Mouse (Mus musculus) adrenal gland (tissue): ENCODE data around the gene Baiap3.

Source experiments
- intact Hi-C: fragments of 180-260 bp; cut with DNase I; formaldehyde crosslinking; loops from one replicate; pipeline ENCODE4 v1.15.1; 2025
- long read RNA-seq, 2 experiments: library from polyadenylated mRNA; unstranded; transcript quantifications; one replicate each; pipeline ENCODE4 v2.0.0; 2020; ENCODE audit warnings: borderline replicate concordance in 1 of 2; ENCODE audit not compliant: insufficient replicate concordance in 1 of 2

Gene Baiap3
- long read RNA-seq, experiment 1, partial matches to known transcripts, result 1 of 5 reads
- long read RNA-seq, experiment 1, other reads (novel, unspliced or antisense), result 2 of 5 reads
- long read RNA-seq, experiment 2, full-length matches to known transcripts, result 2 of 10 reads
- long read RNA-seq, experiment 2, partial matches to known transcripts, result 5 of 10 reads
- long read RNA-seq, experiment 2, other reads (novel, unspliced or antisense), result 3 of 10 reads

DNA sequence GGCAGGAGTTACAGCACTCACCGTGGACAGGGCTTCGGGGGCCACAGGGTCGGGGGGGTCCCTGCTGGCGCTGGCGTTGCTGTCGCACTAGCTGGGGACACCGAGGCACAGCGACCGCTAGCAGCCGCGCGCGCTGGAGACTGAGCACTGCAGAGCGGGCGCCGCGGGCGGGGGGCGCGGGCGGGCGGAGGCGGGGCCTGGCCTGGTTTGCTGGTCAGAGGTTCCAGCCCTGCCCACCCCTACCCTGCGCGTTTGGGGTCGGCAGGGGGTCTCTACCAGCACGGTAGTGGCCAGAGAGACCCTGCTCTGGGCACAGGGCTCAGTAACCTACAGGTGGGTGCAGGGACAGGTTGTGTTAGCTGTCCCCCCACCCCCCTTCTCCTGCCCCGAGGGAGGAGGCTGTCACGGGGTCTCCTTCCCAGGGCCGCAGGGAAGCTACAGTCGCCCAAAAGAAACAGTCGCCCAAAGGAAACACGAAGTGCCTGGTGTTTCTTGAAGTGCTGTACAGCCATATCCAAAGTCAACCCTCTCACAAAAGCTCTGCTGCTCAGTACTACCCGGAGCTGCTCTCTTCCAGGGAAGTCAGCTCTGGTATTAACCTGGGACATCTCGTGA is at the start of gene Baiap3:
TSS of gene Baiap3 (minus strand) at position 225 of the 615 bp plus-strand sequence.
- intact Hi-C loops, result no loop called here

DNA sequence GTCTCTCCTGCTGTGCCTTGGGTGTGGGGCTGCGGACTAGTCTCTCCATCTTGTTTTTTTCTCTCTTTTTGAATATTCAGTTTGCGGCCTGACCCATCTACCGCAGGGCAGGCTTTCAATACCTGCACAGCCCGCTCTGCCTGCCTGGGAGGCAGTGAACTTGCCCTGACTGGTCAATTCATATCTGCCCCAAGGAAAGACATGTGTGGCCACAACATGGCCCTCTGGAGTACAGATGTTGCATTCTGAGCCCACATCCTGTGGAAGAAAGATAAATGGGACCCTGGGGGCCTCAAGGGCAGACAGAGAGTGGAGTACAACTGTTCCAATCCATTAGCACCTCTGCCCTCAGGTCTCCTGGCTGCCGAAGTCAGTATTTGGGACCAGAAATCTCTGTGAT is 41.9 kb upstream of the Baiap3 start, which contains the start of gene Prss34:
TSS of gene Prss34 (plus strand) at position 301 of the 400 bp plus-strand sequence.
- intact Hi-C loops, result no loop called here

DNA sequence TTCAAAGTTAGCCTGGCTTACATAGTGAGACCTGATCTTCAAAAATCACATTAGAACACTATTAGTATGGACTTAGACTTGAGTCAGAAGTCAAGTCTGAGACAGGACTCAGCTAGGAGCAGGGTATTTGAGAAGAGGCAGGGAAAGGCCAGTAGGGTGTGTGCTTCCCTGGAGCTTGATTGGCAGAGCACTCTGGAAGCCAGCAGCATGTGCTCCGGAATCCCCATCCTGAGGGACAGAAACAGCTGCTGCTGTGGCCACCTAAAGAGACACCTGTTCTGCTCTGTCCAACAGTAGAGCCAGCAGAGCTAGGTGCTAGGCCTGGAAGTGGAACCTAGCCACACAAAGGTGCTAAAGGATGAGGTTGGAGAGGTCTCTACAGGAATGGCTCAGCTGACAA is 37.9 kb upstream of the Baiap3 start:
- intact Hi-C loops, result loop anchor here (5.0 kb wide), 2 partner anchors 68 to 178 kb away; no protein-coding TSS in a partner anchor

DNA sequence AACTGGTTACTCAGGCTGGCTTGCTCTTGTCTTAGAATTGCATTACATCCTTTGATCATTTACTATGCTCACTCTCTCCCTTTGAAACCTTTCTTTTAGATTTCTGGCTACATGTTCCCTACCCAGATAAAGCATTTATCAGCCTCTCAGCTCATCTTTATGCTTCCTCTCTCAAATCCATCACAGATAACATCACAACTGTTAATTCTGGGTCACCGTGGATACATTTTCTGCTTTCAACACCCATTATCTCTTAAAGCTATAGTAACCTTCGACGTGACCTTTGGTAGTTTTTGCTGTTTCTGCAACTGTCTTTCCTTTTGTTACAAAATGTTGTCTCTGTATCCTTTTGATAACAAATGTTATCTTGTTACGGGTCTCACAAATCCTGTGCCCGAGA is 37.3 kb upstream of the Baiap3 start:
- intact Hi-C loops, result loop anchor here (5.0 kb wide), 2 partner anchors 69 to 179 kb away; no protein-coding TSS in a partner anchor

DNA sequence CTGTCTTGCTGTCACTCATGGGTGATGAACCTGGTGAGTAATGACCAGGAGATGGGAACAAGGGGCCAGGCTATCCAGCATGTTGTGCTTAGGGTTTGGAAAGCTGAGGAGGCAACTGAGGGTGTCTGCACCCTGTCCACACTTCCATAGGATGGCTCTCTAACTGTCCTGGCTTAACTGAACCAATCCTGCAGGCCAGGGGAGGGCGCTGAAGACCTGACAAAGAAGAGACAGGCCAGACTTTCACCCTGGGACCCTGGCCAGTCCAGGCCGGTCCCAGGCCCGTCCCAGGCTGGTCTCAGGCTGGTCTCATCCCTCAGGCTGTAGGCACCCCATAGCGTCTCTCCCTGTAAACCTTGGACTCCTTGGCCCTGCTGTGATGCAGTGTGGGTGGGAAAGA is 34.2 kb upstream of the Baiap3 start:
- intact Hi-C loops, result loop anchor here (5.0 kb wide), 2 partner anchors 72 to 182 kb away; no protein-coding TSS in a partner anchor

DNA sequence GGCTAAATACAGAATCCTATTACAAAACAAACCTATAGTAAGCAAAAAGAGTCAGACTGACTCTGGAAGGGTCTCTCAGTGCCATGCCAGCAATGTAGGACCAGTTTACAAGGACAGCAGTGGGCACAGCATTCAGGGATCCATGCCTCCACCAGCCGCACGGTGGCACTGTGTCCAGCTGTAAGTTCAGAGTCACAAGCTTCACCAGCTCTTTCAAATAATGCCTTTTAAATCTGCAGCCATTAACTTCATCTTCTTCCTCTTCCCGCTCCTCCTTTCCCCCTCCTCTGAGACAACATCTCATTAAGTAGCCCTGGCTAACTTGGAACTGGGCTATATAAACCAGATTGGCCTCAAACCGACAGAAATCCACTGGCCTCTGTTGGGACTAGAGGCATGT is 32.7 kb upstream of the Baiap3 start:
- intact Hi-C loops, result no loop called here

DNA sequence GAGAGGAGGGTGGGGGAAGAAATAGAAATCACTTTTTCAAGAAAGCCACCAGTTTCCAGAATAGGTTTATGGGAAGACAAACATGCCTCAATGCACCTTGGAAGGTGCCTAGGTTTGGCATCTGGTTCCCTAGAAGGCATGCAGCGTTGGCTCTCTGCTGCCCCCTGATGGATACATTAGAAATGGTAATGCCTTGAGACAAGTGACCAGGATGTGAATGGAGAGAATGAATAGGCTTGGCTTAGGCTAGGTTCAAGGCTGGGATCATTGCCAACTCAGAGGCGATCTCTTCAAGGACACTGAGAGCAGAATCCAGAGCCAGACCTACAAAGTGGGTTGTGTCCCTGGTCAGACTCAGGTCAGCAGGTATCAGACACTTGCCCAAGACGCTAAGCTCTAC is 28.9 kb upstream of the Baiap3 start:
- intact Hi-C loops, result no loop called here

DNA sequence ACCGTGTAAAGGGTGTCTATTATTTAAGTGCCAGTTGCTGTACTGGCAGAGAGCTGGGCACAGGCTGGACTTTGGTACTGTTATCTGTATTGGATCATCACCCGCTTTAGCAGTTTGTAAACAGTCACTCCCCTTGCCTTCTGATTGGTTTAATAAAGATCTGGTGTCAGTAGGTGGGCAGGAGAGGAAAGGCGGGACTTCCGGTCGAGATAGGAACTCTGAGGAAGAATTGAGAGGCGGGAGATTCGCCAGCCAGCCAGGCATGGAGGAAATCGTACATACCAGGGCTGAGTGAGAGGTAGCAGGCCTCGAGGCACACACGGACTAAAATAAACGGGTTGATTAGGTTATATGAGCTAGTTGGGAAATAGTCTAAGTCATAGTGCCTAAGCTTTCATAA is 26.0 kb upstream of the Baiap3 start:
- intact Hi-C loops, result no loop called here

DNA sequence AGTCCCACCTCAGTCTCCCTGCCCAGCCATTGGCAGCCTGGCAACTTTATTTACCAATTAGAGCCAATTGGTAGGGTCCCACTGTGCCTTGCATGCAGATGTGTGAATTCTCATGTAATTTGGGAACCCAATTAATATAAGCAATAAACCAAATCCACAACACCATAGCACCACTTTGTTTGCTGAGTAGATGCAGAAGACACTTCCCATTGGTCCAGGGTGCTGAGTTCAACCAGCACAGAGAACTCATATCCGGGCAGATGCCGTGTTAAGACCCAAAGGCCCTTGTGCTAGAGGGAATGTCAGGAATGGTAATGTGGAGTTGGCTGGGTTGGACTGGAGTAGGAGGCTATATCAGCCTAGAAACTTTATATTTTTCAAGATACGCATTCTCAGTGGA is 19.7 kb upstream of the Baiap3 start:
- intact Hi-C loops, result no loop called here

DNA sequence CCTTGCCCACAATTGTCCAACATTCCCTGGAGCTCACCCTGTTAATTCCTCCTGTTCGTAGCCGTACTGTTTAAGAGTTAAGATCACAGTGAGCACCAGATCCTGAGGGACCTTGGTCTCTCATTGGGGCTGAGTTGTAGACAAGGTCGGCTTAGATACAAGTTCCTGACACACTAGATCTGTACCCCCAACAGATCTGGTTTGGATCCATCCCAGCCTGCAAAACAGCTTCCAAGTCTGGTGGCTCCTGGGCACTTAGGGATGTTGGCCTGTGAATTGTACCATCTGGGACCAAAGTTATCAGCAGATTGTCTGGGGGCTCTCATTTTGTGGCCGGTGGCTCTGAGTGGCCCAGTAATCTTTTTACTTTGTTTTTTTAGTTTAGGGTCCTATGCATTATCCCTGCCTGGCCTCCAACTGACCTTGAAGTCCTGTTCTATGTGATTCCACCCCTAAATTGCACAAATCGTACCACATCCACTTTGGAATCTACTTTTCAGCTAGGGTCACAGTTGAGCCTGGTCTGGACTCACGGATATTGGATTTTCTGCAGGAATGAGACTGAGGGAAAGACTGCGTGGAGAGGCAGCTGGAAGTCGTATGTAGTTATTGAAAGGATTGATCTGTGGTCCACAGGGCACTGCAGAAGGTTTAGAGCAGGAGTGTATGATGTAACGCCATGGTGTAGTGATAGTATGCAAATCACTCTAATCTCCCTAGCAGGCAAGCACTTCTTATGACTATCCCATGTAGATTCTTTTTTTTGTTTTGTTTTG is 18.6 kb upstream of the Baiap3 start, which contains the start of gene Ube2i:
TSS of gene Ube2i (minus strand) at position 52 of the 776 bp plus-strand sequence.
- intact Hi-C loops, result loop anchor here (5.0 kb wide), 2 partner anchors 82 to 152 kb away; partner anchors contain the start of gene Ptx4

DNA sequence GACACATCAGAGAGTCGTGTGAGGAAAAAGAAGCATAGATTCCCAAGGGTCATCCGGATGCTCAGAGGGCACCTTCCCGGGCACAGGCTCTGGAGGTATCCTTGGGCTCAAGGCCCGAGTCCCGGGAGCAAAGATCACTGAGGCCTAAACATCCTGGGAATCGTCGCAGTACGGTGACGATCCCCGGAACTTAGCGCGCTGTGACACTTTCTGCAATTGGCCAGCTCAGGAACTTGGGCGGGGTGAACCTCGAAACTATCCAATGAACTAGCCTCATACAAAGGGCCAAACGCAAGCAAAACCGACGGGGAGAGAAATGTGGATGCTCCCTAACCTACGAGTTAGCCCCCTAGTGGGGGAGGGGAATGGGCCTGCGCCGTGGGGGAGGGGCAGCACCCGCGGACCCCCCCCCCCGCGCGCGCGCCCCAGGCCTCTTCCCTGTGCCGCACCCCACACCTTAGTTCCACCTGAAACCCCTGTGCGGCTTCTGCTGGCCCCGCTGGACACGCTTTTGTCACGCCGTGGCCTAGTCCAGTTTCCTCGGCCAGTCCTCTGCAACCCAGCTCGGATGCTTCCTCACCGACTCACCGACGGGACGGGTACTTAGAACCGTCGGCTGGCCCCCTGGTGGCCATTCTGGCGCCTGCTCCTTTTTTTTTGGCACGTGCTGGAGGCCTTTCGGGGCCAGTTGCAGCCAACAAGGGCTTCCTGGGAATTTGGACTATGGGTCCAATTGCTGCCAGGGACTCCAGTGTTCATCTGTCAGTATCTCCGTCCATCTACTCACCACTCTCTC is 17.7 kb upstream of the Baiap3 start:
- intact Hi-C loops, result loop anchor here (5.0 kb wide), 2 partner anchors 82 to 152 kb away; partner anchors contain the start of gene Ptx4

DNA sequence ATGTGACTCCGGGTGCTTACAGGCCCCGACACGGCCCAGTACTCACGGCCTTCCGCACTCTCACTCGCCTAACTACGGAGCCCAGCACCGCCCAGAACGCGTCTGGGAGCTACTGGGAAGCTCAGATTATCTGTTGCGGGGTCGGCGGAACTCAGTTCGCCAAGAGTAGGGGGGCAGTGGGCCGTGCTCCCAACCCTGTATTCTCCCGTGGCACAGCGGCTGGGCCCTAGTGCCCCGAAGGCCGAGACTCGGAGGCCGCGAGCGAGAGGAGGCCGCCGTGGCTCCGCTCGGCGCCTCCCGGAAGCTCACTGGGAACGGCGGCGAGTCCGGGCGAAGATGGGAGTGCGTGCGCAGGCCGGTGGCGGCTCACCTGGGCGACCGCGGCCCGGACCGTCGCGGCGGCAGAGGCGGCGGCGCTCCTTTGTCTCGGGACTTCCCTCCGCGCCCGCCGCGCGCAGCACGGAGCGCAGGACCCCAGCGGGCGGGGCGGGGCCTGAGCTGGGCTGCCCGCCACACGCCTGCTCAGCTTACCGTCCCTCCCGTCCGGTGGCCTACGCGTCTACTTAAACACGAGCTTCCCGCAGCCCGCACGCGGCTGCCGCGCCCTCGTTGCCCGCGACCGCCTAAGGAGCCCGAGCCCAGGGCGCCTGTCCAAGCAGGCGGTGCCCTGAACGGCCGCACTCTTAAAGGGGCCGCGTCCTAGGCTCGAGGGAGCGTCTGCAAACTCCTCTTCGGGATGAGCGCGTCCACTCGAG is 17.0 kb upstream of the Baiap3 start:
- intact Hi-C loops, result loop anchor here (5.0 kb wide), 2 partner anchors 81 to 151 kb away; partner anchors contain the start of gene Ptx4

DNA sequence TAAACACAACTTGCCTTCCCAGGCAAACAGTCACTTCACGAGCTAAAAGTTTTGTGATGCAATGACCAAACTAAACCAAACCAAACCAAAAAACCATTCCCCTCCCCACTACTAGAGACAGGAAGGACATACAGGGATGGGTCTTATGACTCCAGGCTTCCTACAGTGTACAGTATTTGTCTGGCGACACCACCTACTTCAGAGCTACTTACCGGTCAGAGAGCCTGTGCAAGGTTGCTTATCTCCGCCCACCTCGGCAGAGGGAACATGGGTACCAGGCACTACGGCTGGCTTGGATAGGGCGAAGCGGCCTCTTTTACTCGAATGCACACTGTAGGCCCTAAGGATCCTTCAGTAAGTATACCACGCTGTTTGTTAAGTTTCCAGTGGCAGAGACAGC is 16.2 kb upstream of the Baiap3 start:
- intact Hi-C loops, result loop anchor here (5.0 kb wide), 2 partner anchors 80 to 150 kb away; partner anchors contain the start of gene Ptx4

DNA sequence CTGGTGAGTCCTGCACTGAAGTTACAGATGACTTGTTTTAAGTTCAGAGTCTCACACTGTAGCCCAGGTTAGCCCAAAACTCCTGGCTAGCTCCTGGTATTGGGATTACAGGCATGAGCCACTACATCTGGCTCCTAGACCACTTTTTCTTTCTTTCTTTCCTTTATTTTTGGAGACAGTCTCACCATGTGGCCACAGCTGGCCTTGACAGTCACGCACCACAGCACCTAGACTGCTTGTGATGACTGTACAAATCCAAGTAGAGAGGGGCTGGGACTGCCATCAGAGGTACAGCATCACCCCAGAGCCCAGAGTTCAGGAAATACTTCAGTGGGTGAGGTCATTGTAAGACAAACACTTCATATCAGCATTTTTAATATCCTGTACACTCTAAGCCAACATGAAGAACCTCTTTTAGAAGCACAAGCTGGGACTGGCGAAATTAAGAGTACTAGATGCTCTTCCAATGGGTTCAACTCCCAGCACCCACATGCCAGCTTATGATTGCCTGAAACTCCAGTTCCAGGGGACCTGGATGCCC is 14.7 kb upstream of the Baiap3 start:
- intact Hi-C loops, result loop anchor here (5.0 kb wide), 2 partner anchors 79 to 149 kb away; partner anchors contain the start of gene Ptx4

DNA sequence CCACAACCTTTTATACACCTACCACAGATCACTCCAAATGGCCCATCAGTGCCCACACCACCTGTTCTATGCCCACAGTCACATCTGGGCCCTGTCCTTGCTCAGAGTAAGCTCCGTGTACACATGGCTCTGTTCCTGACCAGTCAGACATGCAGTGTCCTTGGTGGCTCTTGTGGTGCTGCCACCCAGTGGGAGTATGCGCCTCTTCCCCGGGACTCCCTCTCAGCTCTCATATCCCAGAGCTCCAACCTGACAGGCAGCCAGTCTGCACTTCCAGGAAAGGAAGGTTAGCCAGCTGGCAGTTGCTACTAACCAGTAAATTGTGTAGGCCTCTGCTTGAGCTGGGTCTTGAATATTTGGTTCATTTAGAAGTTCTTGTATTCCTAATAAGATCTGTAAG is 8.3 kb upstream of the Baiap3 start:
- intact Hi-C loops, result no loop called here

DNA sequence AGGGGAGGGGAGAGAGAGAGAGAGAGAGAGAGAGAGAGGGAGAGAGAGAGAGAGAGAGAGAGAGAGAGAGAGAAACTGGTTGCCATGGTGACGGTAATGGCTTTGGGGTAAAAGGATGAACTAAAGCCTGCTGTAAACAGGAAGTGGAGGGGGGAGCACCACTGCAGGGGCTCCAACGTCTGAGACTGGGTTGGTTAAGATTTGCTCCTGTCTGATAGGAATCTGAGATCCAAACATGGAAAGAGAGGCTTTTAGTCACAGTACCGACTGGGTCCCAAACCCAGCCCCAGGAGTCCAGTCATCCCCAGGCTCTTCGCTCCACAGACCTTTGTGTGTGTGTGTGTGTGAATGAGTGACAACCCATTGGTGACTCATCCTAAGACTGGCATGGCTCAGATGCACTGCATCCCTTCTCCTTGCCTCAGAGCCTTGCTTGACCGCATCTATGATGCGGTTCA is 1.7 kb upstream of the Baiap3 start:
- intact Hi-C loops, result no loop called here

DNA sequence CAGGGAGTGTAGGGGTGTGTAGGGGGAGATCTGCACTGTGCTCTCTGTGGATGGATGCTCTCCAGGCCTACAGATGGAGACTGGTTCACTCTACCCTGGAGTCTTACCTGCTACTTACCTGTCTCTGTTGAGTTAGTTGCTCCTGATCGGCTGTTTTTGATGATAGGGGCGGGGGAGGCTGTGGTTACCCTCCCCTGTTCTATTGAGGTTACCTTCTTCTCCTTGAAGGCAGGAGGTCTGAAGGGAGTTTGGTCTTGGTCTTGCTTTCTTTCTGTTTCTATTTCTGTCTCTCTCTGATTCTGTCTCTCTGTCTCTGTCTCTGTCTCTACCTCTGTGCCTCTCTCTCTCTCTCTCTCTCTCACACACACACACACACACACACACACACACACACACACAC is 1.1 kb downstream of the Baiap3 start:
- intact Hi-C loops, result no loop called here

DNA sequence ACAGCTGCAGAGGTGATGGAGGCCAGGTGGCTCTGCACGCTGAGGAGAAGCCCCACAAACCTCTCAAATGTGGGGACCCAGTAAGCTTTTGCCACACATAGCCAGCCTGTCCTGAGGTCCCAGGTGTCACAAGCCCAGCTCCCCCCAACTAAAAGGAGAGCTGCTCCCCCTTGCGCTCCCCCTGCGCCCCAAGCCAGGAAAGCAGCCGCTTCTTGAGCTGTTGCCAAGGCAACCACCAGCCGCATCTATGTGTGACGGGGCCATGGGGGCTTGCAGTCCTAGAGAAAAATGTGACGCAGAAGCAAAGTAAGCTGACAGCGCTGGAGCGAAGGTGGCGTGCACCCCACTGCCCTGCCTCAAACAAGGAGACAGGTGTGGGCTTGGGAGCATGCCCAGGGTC is 2.4 kb downstream of the Baiap3 start:
- intact Hi-C loops, result no loop called here

DNA sequence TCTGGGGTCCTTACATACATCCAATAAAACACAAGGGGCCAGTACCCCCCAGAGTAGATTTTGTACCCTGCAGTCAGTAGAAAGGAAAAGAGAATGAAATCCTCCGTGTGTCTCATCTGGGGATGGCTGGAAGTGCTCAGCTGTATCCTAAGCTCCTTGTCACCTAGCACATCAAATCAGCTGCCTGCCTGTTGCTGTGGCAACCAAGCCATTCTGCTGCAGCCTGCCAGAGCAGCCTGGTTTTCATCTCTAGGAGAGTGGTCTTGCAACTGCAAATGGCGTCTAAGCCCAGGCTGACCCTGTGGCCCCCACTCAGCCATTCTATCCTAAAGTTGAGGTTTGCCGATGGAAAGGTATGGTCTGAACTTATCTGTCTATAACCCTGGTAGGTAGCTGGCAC is 3.5 kb downstream of the Baiap3 start:
- intact Hi-C loops, result no loop called here
